ENCODE assay signal across 17 mouse cellular contexts in the genomic region with DNA sequence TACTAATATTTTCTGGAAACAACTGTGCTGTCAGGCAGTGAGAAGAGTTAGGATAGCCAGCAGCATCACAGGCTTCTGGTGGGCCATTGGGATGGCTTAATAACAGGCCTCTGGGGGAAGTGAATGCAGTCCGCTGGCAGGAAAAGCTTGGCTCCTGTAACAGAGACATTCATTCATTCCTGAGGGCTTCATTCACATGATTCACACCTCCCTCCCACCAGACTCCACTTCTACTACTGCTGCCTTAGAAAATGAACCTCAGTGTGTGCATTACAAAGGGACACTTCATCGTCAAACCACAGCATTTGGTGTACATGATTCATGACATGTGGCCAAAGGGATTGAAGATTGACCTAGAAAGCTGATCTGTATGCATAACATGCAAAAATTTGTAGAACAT.
DNase-seq lines count a peak whose midpoint lies in the region.
"Had no signal": no experiment of that assay in that cellular context is flagged by ENCODE, and none has a peak within 500 bp of the region (broad histone marks: within the 10 kb centered on the region; RNA-seq: fewer than 3 reads in every experiment).

No protein-coding gene starts in this region.

- intact Hi-C loops in left cerebral cortex, postnatal 25 days (cut with DNase I): no loop called here

- DNase-seq in frontal cortex, postnatal 36 days (ENCODE audit: low spot score in 2 of 2): peak; percentile 8 to 13
- DNase-seq in frontal cortex, postnatal 10 days (ENCODE audit: low spot score in 2 of 2): no peak
- peak; percentile 11 to 41 for DNase-seq in left cerebral cortex, postnatal 25 days (ENCODE audit: low spot score in 2 of 2)
- no peak for DNase-seq in left cerebral cortex, adult 11 months (ENCODE audit: low spot score)
- peak; percentile 35 to 47 for DNase-seq in right cerebral cortex, postnatal 10 days (ENCODE audit: low spot score in 2 of 2)
- DNase-seq in right cerebral cortex, postnatal 25 days: no peak
- no peak for DNase-seq in heart, adult 18-20 months
- no peak for DNase-seq in adrenal gland, postnatal 25 days
- DNase-seq: B cell, adult 2 months; cerebellum, adult 8-10 months; heart, postnatal 4 days; kidney, adult 9 months; kidney, postnatal 36 days; left cerebral cortex, postnatal 4 days; lung, adult 18-20 months; lung, postnatal 14 days; thymus, adult 2 months had no signal

Comparison
In these comparisons a context has a peak if more than half of its experiments do, and no peak if none do; other contexts are left out.
1. DNase-seq: peak in frontal cortex, postnatal 36 days (2 of 2), left cerebral cortex, postnatal 25 days (2 of 2) and right cerebral cortex, postnatal 10 days (2 of 2); none in frontal cortex, postnatal 10 days (0 of 2), left cerebral cortex, adult 11 months (single experiment), right cerebral cortex, postnatal 25 days (single experiment), heart, adult 18-20 months (0 of 2) and adrenal gland, postnatal 25 days (single experiment).